Mouse (Mus musculus): ENCODE measurements at regions not wholly inside any gene's neighbourhood (a gene's known extent, or its start where the extent isn't known, plus 50 kb on each side); places are given as distances from the start of the nearest gene placed in this dataset.
A peak's percentile ranks its signal among the peaks of the same experiment; 100 is the strongest.

GRCm38 (mm10) chr13:97607221-97607723, 153.2 kb downstream of the Gm10260 start:
- peak; percentile 92 for DNase-seq

- peak; percentile 95 for DNase-seq
Measured at GRCm38 (mm10) chr13:97604451-97604850, 156.0 kb downstream of the Gm10260 start.

GRCm38 (mm10) chr13:97601135-97601730, 159.2 kb downstream of the Gm10260 start:
- DNase-seq = no peak

GRCm38 (mm10) chr13:97600136-97600535, 160.3 kb downstream of the Gm10260 start:
- DNase-seq = no peak

GRCm38 (mm10) chr13:97598507-97599431, 161.7 kb downstream of the Gm10260 start:
- DNase-seq = peak; percentile 97

- DNase-seq = peak; percentile 96
Measured at GRCm38 (mm10) chr13:97594851-97595250, 165.6 kb downstream of the Gm10260 start.

- DNase-seq = no peak
Measured at GRCm38 (mm10) chr13:97589626-97590025, 170.8 kb downstream of the Gm10260 start.

- DNase-seq = no peak
Measured at GRCm38 (mm10) chr13:97588085-97588484, 172.3 kb downstream of the Gm10260 start.

GRCm38 (mm10) chr13:97587088-97587487, 173.3 kb downstream of the Gm10260 start:
- no peak for DNase-seq

GRCm38 (mm10) chr13:97584045-97584444, 176.4 kb downstream of the Gm10260 start:
- no peak for DNase-seq

- no peak for DNase-seq
Measured at GRCm38 (mm10) chr13:97581380-97581779, 179.1 kb downstream of the Gm10260 start.

- DNase-seq = peak; percentile 90
Measured at GRCm38 (mm10) chr13:97580241-97580874, 180.1 kb downstream of the Gm10260 start.

- DNase-seq = peak; percentile 89
Measured at GRCm38 (mm10) chr13:97578595-97578994, 181.8 kb downstream of the Gm10260 start.

- no peak for DNase-seq
Measured at GRCm38 (mm10) chr13:97577081-97577785, 183.2 kb downstream of the Gm10260 start.

- no peak for DNase-seq
Measured at GRCm38 (mm10) chr13:97573601-97574000, 186.8 kb downstream of the Gm10260 start.

GRCm38 (mm10) chr13:97572352-97572751, 188.1 kb downstream of the Gm10260 start:
- no peak for DNase-seq

GRCm38 (mm10) chr13:97570009-97570408, 190.4 kb downstream of the Gm10260 start:
- DNase-seq = peak; percentile 97

- DNase-seq = no peak
Measured at GRCm38 (mm10) chr13:97567632-97568031, 192.8 kb downstream of the Gm10260 start.

- DNase-seq = peak; percentile 97
Measured at GRCm38 (mm10) chr13:97566071-97566470, 194.4 kb downstream of the Gm10260 start.

- DNase-seq = no peak
Measured at GRCm38 (mm10) chr13:97562241-97562640, 198.2 kb downstream of the Gm10260 start.

- DNase-seq = no peak
Measured at GRCm38 (mm10) chr13:97560789-97561188, 199.6 kb downstream of the Gm10260 start.

GRCm38 (mm10) chr13:97559611-97560385, 200.6 kb downstream of the Gm10260 start:
- peak; percentile 97 for DNase-seq

Data from heart, adult 11 months (tissue).